In the genomic region with DNA sequence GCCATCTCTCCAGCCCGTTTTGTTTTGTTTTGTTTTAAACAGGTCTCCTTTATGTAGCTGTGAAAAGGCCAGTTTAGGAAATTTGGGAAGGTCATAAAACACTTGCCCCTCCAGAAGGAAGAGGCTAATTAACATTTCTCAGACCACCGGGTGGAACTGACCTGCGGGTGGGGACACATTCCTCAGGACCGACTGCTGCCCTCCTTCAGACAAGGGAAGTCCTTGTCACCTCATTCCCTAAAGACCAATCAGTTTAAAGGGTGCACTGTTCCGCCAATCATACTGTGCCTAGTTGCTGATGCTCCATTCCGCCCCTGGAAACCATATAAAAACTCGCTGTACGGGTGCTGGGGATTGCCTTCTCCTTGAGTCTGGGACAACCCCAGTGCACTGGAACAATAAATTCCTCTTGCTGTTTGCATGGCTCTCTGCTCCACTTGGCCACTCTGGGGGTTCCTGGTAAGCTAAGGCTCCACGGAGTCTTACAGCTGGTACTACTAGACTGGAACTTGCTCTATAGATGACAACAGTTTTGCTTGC, we compare ENCODE assay signal across 14 mouse cellular contexts. TPM values are rescaled to one million over a fixed set of nuclear protein-coding genes. Genes with fewer than 3 reads are reported as not detected.
DNase-seq lines count a peak whose midpoint lies in the region; ATAC-seq lines count a peak whose summit lies in the region.
"Had no signal": no experiment of that assay in that cellular context is flagged by ENCODE, and none has a peak within 500 bp of the region (broad histone marks: within the 10 kb centered on the region; RNA-seq: fewer than 3 reads in every experiment).

No protein-coding gene starts in this region.

- H3K36me3 ChIP-seq in forebrain, embryonic 13.5 days (ENCODE audit: poor library complexity, severe bottlenecking), result no peaks in the 10 kb centered on the region
- H3K36me3 ChIP-seq in forebrain, embryonic 11.5 days (ENCODE audit: control insufficient read depth, insufficient read depth, low read length), result no peaks in the 10 kb centered on the region
- no peaks in the 10 kb centered on the region for H3K36me3 ChIP-seq in lung, embryonic 15.5 days
- no peaks in the 10 kb centered on the region for H3K36me3 ChIP-seq in limb, embryonic 15.5 days

- no peak for ATAC-seq in forebrain, embryonic 13.5 days
- no peak for ATAC-seq in forebrain, embryonic 11.5 days (replicated peaks; ENCODE audit: low FRiP score)
- no peak for ATAC-seq in lung, embryonic 15.5 days (ENCODE audit: borderline replicate concordance, extremely low read depth, low FRiP score, low TSS enrichment)
- no peak for ATAC-seq in limb, embryonic 15.5 days (ENCODE audit: insufficient number of reproducible peaks, low FRiP score, low TSS enrichment, low read depth)
- ATAC-seq: inflammation-experienced regulatory T-cells, adult 6 months; lung, postnatal 0 days had no signal

- intact Hi-C loops in heart, postnatal 25 days (cut with DNase I), result no loop called here

- no peaks in the 10 kb centered on the region for H3K9me3 ChIP-seq in forebrain, embryonic 13.5 days (replicated peaks)
- no peaks in the 10 kb centered on the region for H3K9me3 ChIP-seq in forebrain, embryonic 11.5 days (ENCODE audit: control insufficient read depth, low read length)
- H3K9me3 ChIP-seq in lung, embryonic 15.5 days, result no peaks in the 10 kb centered on the region
- no peaks in the 10 kb centered on the region for H3K9me3 ChIP-seq in limb, embryonic 15.5 days

- H3K27ac ChIP-seq in forebrain, embryonic 13.5 days, result peak overlapping the region; percentile 36; the same call in 1 of the 2 replicates
- no peak overlapping the region; the same call in 1 of the 2 replicates for H3K27ac ChIP-seq in forebrain, embryonic 11.5 days (ENCODE audit: low read depth, low read length)
- H3K27ac ChIP-seq in lung, embryonic 15.5 days, result peak overlapping the region; percentile 53
- H3K27ac ChIP-seq in limb, embryonic 15.5 days, result peak overlapping the region; percentile 76

- H3K4me2 ChIP-seq in forebrain, embryonic 13.5 days, result no peak overlapping the region
- H3K4me2 ChIP-seq in forebrain, embryonic 11.5 days (ENCODE audit: low read depth, low read length, severe bottlenecking), result no peak overlapping the region
- 0 out of 2 replicates have a peak overlapping the region, but pooled peaks have one; percentile 2 for H3K4me2 ChIP-seq in lung, embryonic 15.5 days
- H3K4me2 ChIP-seq in limb, embryonic 15.5 days, result 0 out of 2 replicates have a peak overlapping the region, but pooled peaks have one; percentile 14

- peaks cover 26% of the 10 kb centered on the region for H3K4me1 ChIP-seq in forebrain, embryonic 13.5 days
- peaks cover 22% of the 10 kb centered on the region for H3K4me1 ChIP-seq in forebrain, embryonic 11.5 days (replicated peaks; ENCODE audit: control insufficient read depth, insufficient read depth, low read length)
- peaks cover 36% of the 10 kb centered on the region for H3K4me1 ChIP-seq in lung, embryonic 15.5 days
- peaks cover 47% of the 10 kb centered on the region for H3K4me1 ChIP-seq in limb, embryonic 15.5 days

- no peak overlapping the region for H3K4me3 ChIP-seq in forebrain, embryonic 13.5 days
- H3K4me3 ChIP-seq in forebrain, embryonic 11.5 days (ENCODE audit: low read depth, low read length), result no peak overlapping the region
- peak overlapping the region; percentile 13; the same call in 1 of the 2 replicates for H3K4me3 ChIP-seq in lung, embryonic 15.5 days
- H3K4me3 ChIP-seq in limb, embryonic 15.5 days, result peak overlapping the region; percentile 4; the same call in 1 of the 2 replicates

- no peak for DNase-seq in forebrain, embryonic 11.5 days (ENCODE audit: low spot score)
- DNase-seq in heart, postnatal 4 days, result peak; percentile 3
- no peak for DNase-seq in heart, postnatal 25 days (ENCODE audit: low spot score)
- DNase-seq in lung, postnatal 36 days, result no peak
- no peak for DNase-seq in thymus, postnatal 36 days
- DNase-seq: adrenal gland, adult 8-10 months; cerebellum, adult 2 months; kidney, postnatal 4 days; right cerebral cortex, adult 18-20 months had no signal

- WGBS in forebrain, embryonic 13.5 days, result 73% methylated on average over 9 of the region's 9 CpGs
- WGBS in forebrain, embryonic 11.5 days, result 72% methylated on average over 9 of the region's 9 CpGs
- WGBS in lung, embryonic 15.5 days, result 50% methylated on average over 9 of the region's 9 CpGs
- WGBS in limb, embryonic 15.5 days, result 28% methylated on average over 9 of the region's 9 CpGs

- H3K9ac ChIP-seq in forebrain, embryonic 13.5 days, result no peak overlapping the region
- no peak overlapping the region for H3K9ac ChIP-seq in forebrain, embryonic 11.5 days (ENCODE audit: low read length)
- no peak overlapping the region for H3K9ac ChIP-seq in lung, embryonic 15.5 days
- H3K9ac ChIP-seq in limb, embryonic 15.5 days, result no peak overlapping the region

- no peaks in the 10 kb centered on the region for H3K27me3 ChIP-seq in forebrain, embryonic 13.5 days
- no peaks in the 10 kb centered on the region for H3K27me3 ChIP-seq in forebrain, embryonic 11.5 days (ENCODE audit: control insufficient read depth, insufficient read depth, low read length)
- no peaks in the 10 kb centered on the region for H3K27me3 ChIP-seq in lung, embryonic 15.5 days
- H3K27me3 ChIP-seq in limb, embryonic 15.5 days, result no peaks in the 10 kb centered on the region

RNA-seq across cellular contexts. Expression of a gene that starts 9.5 kb away (rescaled TPM):
- polyA plus RNA-seq in forebrain, embryonic 13.5 days (2015; fragmentation: Nextera tagmentation; extraction: Ambion mirVana), result 35.2 and 35.4 TPM in 2 replicates
- 67.3 and 68.7 TPM in 2 replicates for polyA plus RNA-seq in forebrain, embryonic 11.5 days (2014; fragmentation: Nextera tagmentation; extraction: Ambion mirVana)
- 10 to 100 TPM; 33.3 to 35.5 TPM for total RNA-seq in heart, postnatal 4 days (2021)
- total RNA-seq in heart, postnatal 25 days (2021), result 10 to 100 TPM; 14.3 to 18.3 TPM
- 91.2 and 92.0 TPM in 2 replicates for polyA plus RNA-seq in lung, embryonic 15.5 days (2015; fragmentation: Nextera tagmentation; extraction: Ambion mirVana)
- polyA plus RNA-seq in limb, embryonic 15.5 days (2015; fragmentation: Nextera tagmentation; extraction: Ambion mirVana), result 80.6 and 81.7 TPM in 2 replicates

RNA-seq across cellular contexts. Expression of a gene that starts 32.9 kb away (rescaled TPM):
- polyA plus RNA-seq in forebrain, embryonic 13.5 days (2015; fragmentation: Nextera tagmentation; extraction: Ambion mirVana), result 53.5 and 59.1 TPM in 2 replicates
- polyA plus RNA-seq in forebrain, embryonic 11.5 days (2014; fragmentation: Nextera tagmentation; extraction: Ambion mirVana), result 52.7 and 72.3 TPM in 2 replicates
- total RNA-seq in heart, postnatal 4 days (2021), result 10 to 100 TPM; 47.4 to 48.8 TPM
- total RNA-seq in heart, postnatal 25 days (2021), result 10 to 100 TPM; 32.6 to 37.6 TPM
- 57.5 and 58.4 TPM in 2 replicates for polyA plus RNA-seq in lung, embryonic 15.5 days (2015; fragmentation: Nextera tagmentation; extraction: Ambion mirVana)
- 63.3 and 64.5 TPM in 2 replicates for polyA plus RNA-seq in limb, embryonic 15.5 days (2015; fragmentation: Nextera tagmentation; extraction: Ambion mirVana)

RNA-seq across cellular contexts. Expression of a gene that starts 34.5 kb away (rescaled TPM):
- polyA plus RNA-seq in forebrain, embryonic 13.5 days (2015; fragmentation: Nextera tagmentation; extraction: Ambion mirVana), result 16.1 and 18.6 TPM in 2 replicates
- 34.6 and 37.7 TPM in 2 replicates for polyA plus RNA-seq in forebrain, embryonic 11.5 days (2014; fragmentation: Nextera tagmentation; extraction: Ambion mirVana)
- total RNA-seq in heart, postnatal 4 days (2021), result 10 to 100 TPM; 65.0 to 68.7 TPM
- total RNA-seq in heart, postnatal 25 days (2021), result 10 to 100 TPM; 32.0 to 32.6 TPM
- 20.2 and 21.6 TPM in 2 replicates for polyA plus RNA-seq in lung, embryonic 15.5 days (2015; fragmentation: Nextera tagmentation; extraction: Ambion mirVana)
- 13.5 and 13.8 TPM in 2 replicates for polyA plus RNA-seq in limb, embryonic 15.5 days (2015; fragmentation: Nextera tagmentation; extraction: Ambion mirVana)

RNA-seq across cellular contexts. Expression of a gene that starts 48.1 kb away (rescaled TPM):
- polyA plus RNA-seq in forebrain, embryonic 13.5 days (2015; fragmentation: Nextera tagmentation; extraction: Ambion mirVana), result 1.9 and 2.1 TPM in 2 replicates
- 5.0 and 5.7 TPM in 2 replicates for polyA plus RNA-seq in forebrain, embryonic 11.5 days (2014; fragmentation: Nextera tagmentation; extraction: Ambion mirVana)
- total RNA-seq in heart, postnatal 4 days (2021), result 10 to 100 TPM in 1 of 2 experiments, 1 to 10 TPM in 1; 9.6 to 10.6 TPM
- total RNA-seq in heart, postnatal 25 days (2021), result 1 to 10 TPM; 4.2 to 4.5 TPM
- 11.9 and 12.1 TPM in 2 replicates for polyA plus RNA-seq in lung, embryonic 15.5 days (2015; fragmentation: Nextera tagmentation; extraction: Ambion mirVana)
- 5.6 and 6.0 TPM in 2 replicates for polyA plus RNA-seq in limb, embryonic 15.5 days (2015; fragmentation: Nextera tagmentation; extraction: Ambion mirVana)

Comparison
In these comparisons a context has a peak if more than half of its experiments do, and no peak if none do; other contexts are left out.
1. H3K4me2 ChIP-seq: peak in lung, embryonic 15.5 days (single experiment) and limb, embryonic 15.5 days (single experiment); none in forebrain, embryonic 13.5 days (single experiment) and forebrain, embryonic 11.5 days (single experiment).
2. H3K4me3 ChIP-seq: peak in lung, embryonic 15.5 days (single experiment) and limb, embryonic 15.5 days (single experiment); none in forebrain, embryonic 13.5 days (single experiment) and forebrain, embryonic 11.5 days (single experiment).